Mouse (Mus musculus) midbrain, postnatal 0 days (tissue): ENCODE measurements at regions not wholly inside any gene's neighbourhood (a gene's known extent, or its start where the extent isn't known, plus 50 kb on each side); places are given as distances from the start of the nearest gene placed in this dataset.

Experiments used
- ATAC-seq: fragments of 200-750 bp; cut with Nextera tagmentation; 2 replicates; pipeline ENCODE4 v1.8.0; 2017; ENCODE audit warnings: moderate number of reproducible peaks, mild to moderate bottlenecking, moderate TSS enrichment, moderate library complexity; ENCODE audit not compliant: low FRiP score
- DNase-seq: peaks from one replicate; pipeline ENCODE4 v3.0.0-alpha.2; 2015; ENCODE audit warnings: low spot score
- H3K27ac ChIP-seq: fragments of 300-500 bp; sonication (generic); 2 replicates; pipeline ENCODE4 v1.5.1; 2014; ENCODE audit warnings: low read depth, mild to moderate bottlenecking, low read length, mixed read lengths
- H3K27me3 ChIP-seq: fragments of 300-500 bp; sonication (generic); 2 replicates; pipeline ENCODE4 v1.6.1; 2014; ENCODE audit warnings: low read length, control low read depth, mixed read lengths; ENCODE audit not compliant: insufficient read depth
- H3K36me3 ChIP-seq: fragments of 300-500 bp; sonication (generic); 2 replicates; pipeline ENCODE4 v1.6.1; 2014; ENCODE audit warnings: low read length, control low read depth, mixed read lengths; ENCODE audit not compliant: insufficient read depth
- H3K4me1 ChIP-seq: fragments of 300-500 bp; sonication (generic); 2 replicates; pipeline ENCODE4 v1.6.1; 2014; ENCODE audit warnings: mild to moderate bottlenecking, control low read depth, antibody characterized with exemption, low read length, mixed read lengths; ENCODE audit not compliant: insufficient read depth
- H3K4me2 ChIP-seq: fragments of 300-500 bp; sonication (generic); 2 replicates; pipeline ENCODE4 v1.6.1; 2014; ENCODE audit warnings: low read depth, mild to moderate bottlenecking, low read length, mixed read lengths; ENCODE audit not compliant: poor library complexity, severe bottlenecking
- H3K4me3 ChIP-seq: fragments of 300-500 bp; sonication (generic); 2 replicates; pipeline ENCODE4 v1.5.1; 2014; ENCODE audit warnings: low read depth, mild to moderate bottlenecking, low read length, moderate library complexity
- H3K9ac ChIP-seq: fragments of 300-500 bp; sonication (generic); replicated peaks from 2 replicates; pipeline ENCODE4 v1.6.1; 2014; ENCODE audit warnings: mild to moderate bottlenecking, low read length, moderate library complexity, mixed read lengths; ENCODE audit not compliant: poor library complexity, severe bottlenecking
- H3K9me3 ChIP-seq: fragments of 300-500 bp; sonication (generic); 2 replicates; pipeline ENCODE4 v1.6.1; 2016; ENCODE audit warnings: low read length, control low read depth
- CTCF ChIP-seq: IDR thresholded peaks from 2 replicates; pipeline ENCODE4 v1.5.1; 2016; ENCODE audit warnings: antibody characterized with exemption, mild to moderate bottlenecking
- WGBS: fragments of 180-500 bp; shearing (Covaris S2); extraction: QIAGEN DNeasy Blood & Tissue Kit; methylation state at CpG from one replicate; pipeline ENCODE4 v1.1.7; 2014; 5-methylcytosine and 5-hydroxymethylcytosine counted together

DNA sequence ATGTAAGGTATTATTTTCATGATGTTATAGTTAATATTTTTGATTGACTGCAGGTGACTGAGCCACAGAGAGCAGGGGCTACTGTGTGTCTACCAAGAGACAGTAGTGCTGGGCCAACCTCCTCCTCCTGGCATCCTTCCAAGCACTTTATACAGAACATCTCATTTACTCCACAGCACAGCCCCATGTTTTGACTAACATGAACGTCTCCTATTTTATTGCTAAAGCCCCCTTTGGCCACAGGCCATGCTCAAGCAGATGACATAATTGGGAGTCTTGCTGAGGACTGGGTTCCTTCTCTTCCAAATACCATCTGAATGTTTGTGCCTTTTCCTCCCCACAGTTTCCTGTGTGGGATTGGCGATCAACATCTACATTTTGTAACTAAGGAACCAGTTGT is 211.5 kb upstream of the F930015N05Rik start:
- DNase-seq (peak; percentile 4), ATAC-seq (no peak)
- Histone ChIP-seq H3K9ac (no peak overlapping the region), H3K4me3 (no peak overlapping the region), H3K4me1 (no peaks in the 10 kb centered on the region), H3K36me3 (no peaks in the 10 kb centered on the region), H3K27me3 (no peaks in the 10 kb centered on the region), H3K27ac (no peak overlapping the region), H3K9me3 (no peaks in the 10 kb centered on the region), H3K4me2 (no peak overlapping the region)
- 67% methylated on average over 2 of the region's 2 CpGs for WGBS
- TF ChIP-seq CTCF, result no peak

DNA sequence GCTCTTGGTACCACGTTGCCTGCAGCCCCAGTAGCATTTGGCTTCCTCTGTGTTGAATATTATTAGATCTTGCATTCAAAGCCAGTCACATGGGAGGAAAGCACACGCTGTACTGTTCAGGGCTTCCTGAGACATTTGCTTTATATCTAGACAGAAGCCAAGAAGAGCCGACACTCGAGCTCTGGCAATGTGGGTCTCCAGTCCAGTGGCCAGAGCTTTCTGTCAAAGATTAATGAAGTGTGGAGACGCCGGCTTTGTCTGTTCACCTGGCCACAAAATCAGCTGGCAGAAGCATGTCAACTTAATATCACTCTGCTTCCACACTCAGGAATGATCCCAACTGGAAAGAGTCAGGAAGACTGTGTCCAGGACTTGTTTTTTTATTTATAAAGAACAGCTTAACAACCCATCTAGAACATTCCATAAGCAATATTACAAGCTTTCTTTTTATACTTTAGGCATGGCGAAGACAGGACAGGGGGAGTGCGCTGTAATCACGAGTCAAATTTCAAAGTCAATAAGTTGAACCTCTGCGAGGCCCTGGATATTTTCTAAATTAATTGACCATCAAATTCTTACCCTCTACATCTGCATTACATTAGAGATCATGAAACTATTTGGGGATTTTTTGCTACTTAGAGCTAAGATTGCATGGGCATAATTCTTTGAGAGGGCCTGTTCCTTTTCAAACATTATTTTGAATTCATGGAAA is 214.3 kb upstream of the F930015N05Rik start:
- no peak for TF ChIP-seq CTCF
- Histone ChIP-seq H3K4me2 (no peak overlapping the region), H3K9me3 (no peaks in the 10 kb centered on the region), H3K27ac (no peak overlapping the region), H3K36me3 (no peaks in the 10 kb centered on the region), H3K4me3 (no peak overlapping the region), H3K9ac (no peak overlapping the region), H3K27me3 (no peaks in the 10 kb centered on the region), H3K4me1 (no peaks in the 10 kb centered on the region)
- DNase-seq (no peak), ATAC-seq (no peak)
- WGBS, result 73% methylated on average over 10 of the region's 10 CpGs

DNA sequence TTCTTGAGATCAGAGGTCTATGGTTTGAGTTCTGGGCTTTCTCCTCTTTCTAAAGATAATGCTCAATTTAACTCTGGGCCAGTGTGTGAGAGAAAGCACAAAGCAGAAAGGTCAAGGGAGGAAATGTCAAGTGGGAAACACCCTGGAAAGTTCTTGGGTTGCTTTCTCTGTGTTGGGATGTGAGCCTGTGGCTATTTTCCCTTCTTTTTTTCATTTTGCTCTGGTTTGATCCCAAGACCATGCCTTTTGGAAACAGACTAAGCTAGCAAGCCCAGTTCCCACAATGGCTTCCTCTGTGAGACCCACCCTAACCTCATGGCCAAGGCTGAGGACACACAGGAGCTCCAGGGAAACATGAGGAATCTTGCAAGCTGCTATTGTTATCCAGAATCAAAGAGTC is 216.4 kb upstream of the F930015N05Rik start:
- no peak overlapping the region for H3K27ac ChIP-seq
- H3K9ac ChIP-seq, result no peak overlapping the region
- H3K4me3 ChIP-seq, result no peak overlapping the region
- H3K9me3 ChIP-seq, result no peaks in the 10 kb centered on the region
- ATAC-seq (no peak), DNase-seq (no peak)
- H3K36me3 ChIP-seq, result no peaks in the 10 kb centered on the region
- H3K4me2 ChIP-seq, result no peak overlapping the region
- TF ChIP-seq CTCF, result no peak
- no peaks in the 10 kb centered on the region for H3K27me3 ChIP-seq
- no peaks in the 10 kb centered on the region for H3K4me1 ChIP-seq

DNA sequence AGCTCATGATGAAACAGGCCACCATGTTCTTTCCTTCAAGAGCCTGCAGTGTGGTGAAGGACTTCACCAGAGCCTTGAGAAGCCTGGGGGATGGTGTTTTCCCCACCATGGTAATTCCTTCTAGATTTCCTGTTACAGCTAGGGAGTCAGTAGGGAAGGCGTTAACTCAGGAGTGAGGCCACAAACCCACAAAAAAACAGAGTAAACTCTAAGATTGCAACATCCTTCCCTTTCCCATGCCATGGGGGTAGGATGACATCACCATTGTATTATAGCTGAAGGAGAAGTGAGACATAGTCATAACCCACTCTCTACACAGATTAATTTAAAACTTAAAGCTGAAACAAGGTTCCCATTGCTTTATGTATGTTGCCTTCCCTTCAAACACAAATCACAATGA is 218.7 kb upstream of the F930015N05Rik start:
- 97% methylated on average over 1 of the region's 1 CpGs for WGBS
- TF ChIP-seq CTCF, result no peak
- ATAC-seq (no peak), DNase-seq (no peak)
- Histone ChIP-seq H3K4me2 (no peak overlapping the region), H3K4me3 (no peak overlapping the region), H3K9me3 (no peaks in the 10 kb centered on the region), H3K36me3 (no peaks in the 10 kb centered on the region), H3K27ac (no peak overlapping the region), H3K27me3 (no peaks in the 10 kb centered on the region), H3K9ac (no peak overlapping the region), H3K4me1 (no peaks in the 10 kb centered on the region)

DNA sequence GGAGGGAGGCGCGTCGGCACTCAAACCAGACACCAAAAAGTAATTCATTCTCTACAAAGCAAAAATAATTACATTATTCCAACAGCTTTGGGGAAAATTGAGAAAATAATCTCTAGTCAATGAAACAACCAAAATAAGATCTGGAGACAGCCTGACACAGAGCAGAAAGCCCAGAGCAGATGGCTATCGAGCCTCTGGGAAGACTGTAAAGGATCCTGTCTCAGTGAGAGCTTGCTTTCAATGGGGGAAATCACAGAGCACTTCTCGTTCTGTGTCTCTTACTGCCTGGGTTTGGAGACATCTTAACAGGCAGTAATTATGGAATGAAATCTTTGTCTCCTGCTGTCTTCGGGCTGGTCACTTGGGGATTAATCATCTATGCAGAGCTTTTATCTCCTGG is 226.7 kb upstream of the F930015N05Rik start:
- Histone ChIP-seq H3K9me3 (no peaks in the 10 kb centered on the region), H3K9ac (no peak overlapping the region), H3K36me3 (no peaks in the 10 kb centered on the region), H3K4me2 (0 out of 2 replicates have a peak overlapping the region, but pooled peaks have one; percentile 13), H3K4me3 (no peak overlapping the region), H3K4me1 (no peaks in the 10 kb centered on the region), H3K27me3 (no peaks in the 10 kb centered on the region), H3K27ac (no peak overlapping the region)
- TF ChIP-seq CTCF, result no peak
- no peak for DNase-seq
- WGBS, result 15% methylated on average over 6 of the region's 6 CpGs
- no peak for ATAC-seq

DNA sequence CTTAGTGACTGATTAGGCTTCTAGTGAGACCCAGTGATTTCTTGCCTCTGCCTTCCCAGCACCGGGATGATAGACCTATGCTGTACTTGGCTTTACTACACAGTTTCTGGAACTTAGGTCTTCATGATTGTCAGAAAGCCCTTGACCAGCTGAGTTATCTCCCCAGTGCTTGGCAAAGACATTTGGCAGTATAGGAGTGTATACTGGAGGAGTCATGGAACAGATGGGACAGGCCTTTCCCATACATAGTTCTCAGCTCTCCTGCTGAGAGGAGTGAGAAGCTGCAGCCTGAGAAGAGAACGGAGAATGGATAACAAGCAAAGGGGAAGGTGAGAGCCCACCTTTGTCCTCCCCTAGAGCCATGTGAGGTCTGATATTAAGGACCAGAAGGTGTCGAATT is 230.6 kb upstream of the F930015N05Rik start:
- WGBS, result 88% methylated on average over 3 of the region's 3 CpGs
- no peak overlapping the region for H3K4me2 ChIP-seq
- no peak overlapping the region for H3K27ac ChIP-seq
- DNase-seq (no peak), ATAC-seq (no peak)
- no peaks in the 10 kb centered on the region for H3K27me3 ChIP-seq
- no peak overlapping the region for H3K4me3 ChIP-seq
- no peak overlapping the region for H3K9ac ChIP-seq
- no peaks in the 10 kb centered on the region for H3K36me3 ChIP-seq
- no peak for TF ChIP-seq CTCF
- no peaks in the 10 kb centered on the region for H3K9me3 ChIP-seq
- no peaks in the 10 kb centered on the region for H3K4me1 ChIP-seq
